Mouse (Mus musculus): ENCODE measurements around the gene Zswim3. TPM values are rescaled to one million over a fixed set of nuclear protein-coding genes. Genes with fewer than 3 reads are reported as not detected.

Zswim3 gene
- total and polyA plus RNA-seq, 2 experiments = 0.82 to 0.83 TPM

GRCm38 (mm10) chr2:164777246-164778014 is 27.5 kb upstream of the Zswim3 start:
- H3K36me3 ChIP-seq (ENCODE audit: control insufficient read depth, insufficient read depth, low read length) = no peaks in the 10 kb centered on the region
- 81% methylated on average over 30 of the region's 30 CpGs for WGBS
- no peak overlapping the region for H3K4me3 ChIP-seq (ENCODE audit: insufficient read depth, low read depth, low read length)
- no peak overlapping the region for H3K27ac ChIP-seq (replicated peaks; ENCODE audit: insufficient read depth, low read depth, low read length)
- no peaks in the 10 kb centered on the region for H3K4me1 ChIP-seq (ENCODE audit: control insufficient read depth, insufficient read depth, low read length)
- H3K27me3 ChIP-seq (ENCODE audit: control insufficient read depth, insufficient read depth, low read length) = no peaks in the 10 kb centered on the region
- DNase-seq (ENCODE audit: extremely low read depth, low read depth, low spot score) = no peak
- TF ChIP-seq POLR2A (IDR thresholded peaks at IDR 0.05; ENCODE audit: extremely low read depth, insufficient read depth, low read length) (no peak), CTCF (IDR thresholded peaks at IDR 0.05; ENCODE audit: low read depth, low read length) (no peak)
- no peak overlapping the region for H3K9ac ChIP-seq (ENCODE audit: low read depth, low read length)
- H3K79me2 ChIP-seq (ENCODE audit: control insufficient read depth, insufficient read depth, low read length) = no peaks in the 10 kb centered on the region

DNA sequence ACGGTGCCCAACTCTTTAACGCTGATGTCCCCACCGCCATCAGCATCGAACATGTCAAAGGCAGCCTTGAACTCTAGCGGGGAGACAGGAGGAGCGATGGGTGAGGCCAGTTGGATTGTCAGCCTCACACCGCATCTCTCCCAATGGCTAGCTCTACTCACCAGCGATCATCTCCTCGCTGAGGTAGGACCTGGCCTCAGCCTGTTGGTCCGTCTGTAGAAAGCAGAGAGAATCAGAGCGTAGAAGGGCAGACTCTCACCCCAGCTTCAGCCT is 26.9 kb upstream of the Zswim3 start:
- DNase-seq (ENCODE audit: extremely low read depth, low read depth, low spot score) = no peak
- no peaks in the 10 kb centered on the region for H3K27me3 ChIP-seq (ENCODE audit: control insufficient read depth, insufficient read depth, low read length)

DNA sequence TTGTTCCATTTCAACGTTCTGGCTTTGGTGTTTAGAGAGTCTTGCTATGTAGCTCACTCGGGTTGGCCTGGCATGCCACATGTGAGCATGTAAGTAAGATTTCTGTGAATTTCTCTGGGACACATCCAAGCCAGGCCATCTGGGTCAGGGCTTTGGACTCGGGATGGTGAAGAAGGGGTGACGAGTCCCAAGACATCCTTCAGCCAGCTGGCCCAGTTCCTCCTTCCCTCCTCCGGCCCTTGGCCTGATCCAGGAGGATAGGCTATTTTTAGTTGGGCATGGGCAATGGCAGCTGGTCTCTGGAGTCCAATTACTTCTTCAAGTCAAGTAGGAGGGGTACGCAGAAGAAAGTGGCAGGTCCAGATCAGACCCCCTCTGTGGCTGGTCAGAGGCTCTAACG is 26.1 kb upstream of the Zswim3 start:
- H3K27me3 ChIP-seq (ENCODE audit: control insufficient read depth, insufficient read depth, low read length) = no peaks in the 10 kb centered on the region
- no peaks in the 10 kb centered on the region for H3K36me3 ChIP-seq (ENCODE audit: control insufficient read depth, insufficient read depth, low read length)
- no peak overlapping the region for H3K9ac ChIP-seq (ENCODE audit: low read depth, low read length)
- no peak overlapping the region for H3K27ac ChIP-seq (replicated peaks; ENCODE audit: insufficient read depth, low read depth, low read length)
- no peak overlapping the region for H3K4me3 ChIP-seq (ENCODE audit: insufficient read depth, low read depth, low read length)
- no peaks in the 10 kb centered on the region for H3K79me2 ChIP-seq (ENCODE audit: control insufficient read depth, insufficient read depth, low read length)
- DNase-seq (ENCODE audit: extremely low read depth, low read depth, low spot score) = no peak
- no peaks in the 10 kb centered on the region for H3K4me1 ChIP-seq (ENCODE audit: control insufficient read depth, insufficient read depth, low read length)
- no peak for TF ChIP-seq CTCF (IDR thresholded peaks at IDR 0.05; ENCODE audit: low read depth, low read length)
- TF ChIP-seq POLR2A (IDR thresholded peaks at IDR 0.05; ENCODE audit: extremely low read depth, insufficient read depth, low read length) = no peak
- WGBS = 75% methylated on average over 7 of the region's 7 CpGs

More for the DNA sequence above, 26.9 kb upstream of the Zswim3 start:
- no peak overlapping the region for H3K4me3 ChIP-seq (ENCODE audit: insufficient read depth, low read depth, low read length)
- no peaks in the 10 kb centered on the region for H3K4me1 ChIP-seq (ENCODE audit: control insufficient read depth, insufficient read depth, low read length)
- no peak overlapping the region for H3K27ac ChIP-seq (replicated peaks; ENCODE audit: insufficient read depth, low read depth, low read length)
- no peaks in the 10 kb centered on the region for H3K79me2 ChIP-seq (ENCODE audit: control insufficient read depth, insufficient read depth, low read length)
- H3K36me3 ChIP-seq (ENCODE audit: control insufficient read depth, insufficient read depth, low read length) = no peaks in the 10 kb centered on the region
- no peak overlapping the region for H3K9ac ChIP-seq (ENCODE audit: low read depth, low read length)
- TF ChIP-seq CTCF (IDR thresholded peaks at IDR 0.05; ENCODE audit: low read depth, low read length) (no peak), POLR2A (IDR thresholded peaks at IDR 0.05; ENCODE audit: extremely low read depth, insufficient read depth, low read length) (no peak)
- 83% methylated on average over 11 of the region's 11 CpGs for WGBS

DNA sequence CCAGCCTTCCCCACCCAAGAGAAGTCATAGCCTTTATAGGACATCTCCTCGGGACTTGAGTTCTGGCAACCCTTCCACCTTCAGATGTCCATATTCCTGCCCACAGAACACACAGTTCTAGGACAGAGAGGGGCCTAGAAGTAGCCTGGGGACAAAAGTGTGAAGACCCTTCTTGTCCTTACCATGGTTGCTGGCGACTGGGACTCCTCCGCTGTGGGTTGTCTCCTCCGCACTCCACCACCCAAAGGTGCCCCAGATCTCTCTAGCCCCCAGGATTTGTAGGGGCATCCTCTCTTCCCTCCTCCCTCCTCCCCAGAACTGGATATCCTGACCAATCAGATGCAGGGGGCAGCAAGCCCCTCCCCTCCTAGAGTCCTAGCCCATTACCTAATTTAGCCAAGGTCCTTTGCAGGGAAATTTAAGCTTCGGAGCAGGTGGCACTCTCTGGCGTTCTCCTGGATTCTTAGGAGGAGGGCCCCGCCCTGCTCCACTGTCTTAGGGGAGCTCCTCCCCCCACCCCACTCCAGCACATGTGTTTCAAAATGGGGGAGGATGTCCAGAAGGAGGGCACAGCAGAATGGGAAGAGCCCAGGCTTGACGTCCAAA is 25.3 kb upstream of the Zswim3 start, which contains the start of gene Tnnc2:
Gene Tnnc2, minus strand, starts transcription at position 487 of the 606 bp plus-strand sequence.
- 79% methylated on average over 8 of the region's 8 CpGs for WGBS
- no peaks in the 10 kb centered on the region for H3K79me2 ChIP-seq (ENCODE audit: control insufficient read depth, insufficient read depth, low read length)
- no peaks in the 10 kb centered on the region for H3K36me3 ChIP-seq (ENCODE audit: control insufficient read depth, insufficient read depth, low read length)
- H3K4me3 ChIP-seq (ENCODE audit: insufficient read depth, low read depth, low read length) = no peak within 1 kb of the TSS
- no peak within 1 kb of the TSS for H3K9ac ChIP-seq (ENCODE audit: low read depth, low read length)
- no peak for DNase-seq (ENCODE audit: extremely low read depth, low read depth, low spot score)
- no peaks in the 10 kb centered on the region for H3K27me3 ChIP-seq (ENCODE audit: control insufficient read depth, insufficient read depth, low read length)
- H3K4me1 ChIP-seq (ENCODE audit: control insufficient read depth, insufficient read depth, low read length) = no peaks in the 10 kb centered on the region
- no peak for TF ChIP-seq CTCF (IDR thresholded peaks at IDR 0.05; ENCODE audit: low read depth, low read length)
- no peak for TF ChIP-seq POLR2A (IDR thresholded peaks at IDR 0.05; ENCODE audit: extremely low read depth, insufficient read depth, low read length)
- H3K27ac ChIP-seq (replicated peaks; ENCODE audit: insufficient read depth, low read depth, low read length) = no peak within 1 kb of the TSS

GRCm38 (mm10) chr2:164781876-164782275 is 23.0 kb upstream of the Zswim3 start:
- Histone ChIP-seq H3K79me2 (ENCODE audit: control insufficient read depth, insufficient read depth, low read length) (no peaks in the 10 kb centered on the region), H3K27me3 (ENCODE audit: control insufficient read depth, insufficient read depth, low read length) (no peaks in the 10 kb centered on the region), H3K36me3 (ENCODE audit: control insufficient read depth, insufficient read depth, low read length) (no peaks in the 10 kb centered on the region), H3K4me3 (ENCODE audit: insufficient read depth, low read depth, low read length) (no peak overlapping the region), H3K27ac (replicated peaks; ENCODE audit: insufficient read depth, low read depth, low read length) (no peak overlapping the region), H3K9ac (ENCODE audit: low read depth, low read length) (no peak overlapping the region), H3K4me1 (ENCODE audit: control insufficient read depth, insufficient read depth, low read length) (peaks cover 8% of the 10 kb centered on the region)
- 75% methylated on average over 4 of the region's 4 CpGs for WGBS
- TF ChIP-seq POLR2A (IDR thresholded peaks at IDR 0.05; ENCODE audit: extremely low read depth, insufficient read depth, low read length) (no peak), CTCF (IDR thresholded peaks at IDR 0.05; ENCODE audit: low read depth, low read length) (no peak)
- no peak for DNase-seq (ENCODE audit: extremely low read depth, low read depth, low spot score)

All from liver, adult 2 months (tissue).